Mouse (Mus musculus) right cerebral cortex, adult 18-20 months (tissue): ENCODE results near the gene Nr0b2.
A peak's percentile ranks its signal among the peaks of the same experiment; 100 is the strongest.

Source experiments
- DNase-seq: peaks from one replicate; pipeline ENCODE4 v3.0.0; 2022; ENCODE audit warnings: mixed read lengths

Nr0b2 gene

DNA sequence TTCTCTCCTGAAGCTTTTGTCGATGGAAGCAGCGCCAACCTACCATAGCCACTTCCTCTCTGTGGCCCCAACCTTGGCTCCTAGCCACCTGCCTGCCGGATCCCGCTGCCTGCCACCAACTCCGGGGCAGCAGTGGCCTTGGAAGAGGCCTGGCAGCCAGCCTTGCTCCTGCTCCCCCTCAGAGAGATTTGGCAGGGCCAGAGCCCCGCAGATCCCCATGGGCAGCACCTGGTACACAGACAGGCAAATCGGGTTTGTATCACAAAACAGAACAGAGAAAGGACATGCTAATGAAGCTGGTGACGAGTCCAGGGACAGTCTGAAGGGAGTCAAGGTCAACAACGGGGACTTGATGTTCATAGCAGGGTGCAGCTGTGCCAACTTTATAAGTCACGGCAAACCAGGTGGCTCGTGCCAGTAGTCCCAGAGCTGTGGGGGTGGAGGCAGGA lies 10.0 kb downstream of the Nr0b2 start:
- DNase-seq = no peak

DNA sequence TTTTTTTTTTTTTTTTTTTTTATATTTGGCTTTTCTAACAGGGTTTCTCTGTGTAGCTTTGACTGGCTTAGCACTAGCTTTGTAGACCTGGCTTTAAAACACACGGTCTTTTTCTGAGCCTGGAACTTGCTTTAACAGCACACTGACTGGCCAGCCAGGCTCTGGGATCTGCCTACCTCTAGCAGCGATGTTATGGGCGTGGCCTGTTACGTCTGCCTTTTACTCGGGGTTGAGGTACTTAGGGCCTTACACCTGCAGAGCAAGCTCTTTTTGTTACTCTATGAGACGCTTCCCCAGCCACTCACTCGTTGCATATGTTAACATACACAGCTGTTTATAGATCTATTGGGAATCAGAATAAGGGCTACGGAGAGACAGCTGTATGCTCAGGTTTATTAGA lies 14.1 kb downstream of the Nr0b2 start:
- no peak for DNase-seq

DNA sequence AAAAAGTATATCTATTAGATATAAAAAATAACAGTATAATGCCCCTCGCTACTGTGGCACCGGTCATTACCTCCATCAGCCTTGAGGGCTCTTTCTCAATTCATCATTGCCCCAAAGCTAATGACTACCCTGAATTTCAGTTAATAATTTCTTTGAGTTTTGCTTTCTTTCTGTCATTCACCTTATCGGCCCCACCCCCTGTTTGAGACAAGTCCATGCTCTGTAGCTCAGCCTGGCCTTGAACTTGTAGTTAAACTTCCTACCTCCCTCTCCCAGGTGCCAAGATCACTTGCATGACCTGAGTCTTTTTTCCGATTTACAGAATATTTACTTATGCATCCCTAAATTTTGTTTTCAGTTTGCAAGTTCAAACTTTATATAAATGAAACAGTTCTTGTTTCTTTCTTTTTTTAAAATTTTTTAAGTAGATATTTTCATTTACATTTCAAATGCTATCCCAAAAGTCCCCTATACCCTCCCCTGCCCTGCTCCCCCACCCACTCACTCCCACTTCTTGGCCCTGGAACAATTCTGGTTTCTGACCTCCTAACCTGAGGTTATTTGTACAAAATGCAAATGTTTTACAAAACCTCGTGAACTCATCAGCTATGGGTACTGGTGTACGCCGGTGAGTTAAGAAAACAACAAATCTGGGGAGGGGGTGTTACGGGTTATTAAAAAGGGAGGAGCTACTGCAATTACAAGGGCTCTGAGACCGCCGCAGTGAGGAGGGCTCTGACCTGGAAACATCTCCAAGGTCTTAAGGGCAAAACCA lies 16.3 kb downstream of the Nr0b2 start:
- no peak for DNase-seq

DNA sequence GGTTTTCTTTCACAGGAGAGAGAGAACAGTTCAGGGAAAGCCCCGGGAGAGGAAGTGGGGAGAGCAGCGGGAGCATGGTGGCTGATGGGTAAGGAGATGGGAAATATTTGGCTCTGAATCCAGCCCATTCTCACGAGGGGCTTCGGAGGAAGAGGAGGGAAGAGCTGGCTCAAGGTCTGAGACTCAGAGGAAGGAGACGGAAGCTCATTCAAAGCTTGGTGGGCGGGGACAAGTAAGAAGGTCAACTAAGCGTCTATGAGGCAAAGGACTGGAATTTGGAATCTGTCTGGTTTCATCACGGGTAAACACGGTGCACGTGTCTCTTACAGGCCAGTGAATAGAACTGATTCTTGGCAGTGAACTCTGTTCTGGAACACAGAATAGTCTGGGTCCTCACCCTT lies 16.9 kb downstream of the Nr0b2 start:
- DNase-seq = no peak

DNA sequence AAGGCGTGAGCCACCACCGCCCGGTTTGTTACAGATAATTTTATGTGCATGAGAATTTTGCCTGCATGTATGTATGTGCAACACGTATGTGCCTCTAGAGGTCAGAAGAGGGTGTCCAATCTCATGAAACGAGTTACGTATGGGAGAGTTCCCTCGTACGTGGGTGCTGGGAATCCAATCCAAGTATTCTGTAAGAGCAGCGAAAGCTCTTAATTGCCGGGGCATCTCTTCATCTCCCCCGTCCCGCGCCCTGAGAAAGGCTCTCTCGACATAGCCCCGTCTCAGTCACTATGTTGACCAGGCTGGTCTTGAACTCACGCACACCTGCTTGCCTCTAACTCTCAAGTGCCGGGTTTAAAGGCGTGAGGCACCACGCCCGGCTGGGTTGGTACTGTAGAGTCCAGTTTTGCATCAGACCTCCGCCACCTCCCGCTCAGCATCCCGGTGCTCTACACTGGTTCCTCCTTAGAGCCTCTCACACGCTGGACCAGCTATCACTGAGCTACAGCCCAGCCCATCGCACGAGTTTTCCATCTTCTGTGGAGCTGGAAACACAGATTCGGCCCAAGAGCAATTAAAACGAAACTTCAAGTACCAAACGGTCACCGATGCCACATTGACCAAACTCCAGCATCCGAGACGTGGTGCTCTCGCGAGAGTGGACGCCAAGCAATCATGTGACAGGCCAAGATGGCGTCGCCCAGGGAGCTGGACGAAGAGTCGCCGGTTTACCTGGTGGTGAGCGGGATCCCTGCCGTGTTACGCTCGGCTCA lies 21.1 kb downstream of the Nr0b2 start, which contains the start of gene Gpatch3:
TSS of gene Gpatch3 (plus strand) at position 676 of the 773 bp plus-strand sequence.
- peak; percentile 93 for DNase-seq

DNA sequence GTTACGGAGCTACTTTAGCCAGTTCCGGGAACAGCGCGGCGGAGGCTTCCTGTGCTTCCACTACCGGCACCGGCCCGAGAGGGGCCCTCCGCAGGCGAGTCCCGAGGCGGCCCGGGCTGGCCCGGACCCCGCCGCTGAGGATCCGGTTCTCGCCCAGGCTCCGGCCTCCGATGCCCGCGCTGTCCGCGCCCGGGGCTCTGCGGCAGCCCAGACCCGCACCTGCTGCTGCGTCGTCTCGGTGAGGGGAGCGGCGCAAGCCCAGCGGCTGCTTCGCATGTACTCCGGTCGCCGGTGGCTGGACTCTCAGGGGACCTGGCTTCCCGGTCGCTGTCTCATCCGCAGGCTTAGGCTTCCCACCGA lies 21.6 kb downstream of the Nr0b2 start:
- DNase-seq = no peak

DNA sequence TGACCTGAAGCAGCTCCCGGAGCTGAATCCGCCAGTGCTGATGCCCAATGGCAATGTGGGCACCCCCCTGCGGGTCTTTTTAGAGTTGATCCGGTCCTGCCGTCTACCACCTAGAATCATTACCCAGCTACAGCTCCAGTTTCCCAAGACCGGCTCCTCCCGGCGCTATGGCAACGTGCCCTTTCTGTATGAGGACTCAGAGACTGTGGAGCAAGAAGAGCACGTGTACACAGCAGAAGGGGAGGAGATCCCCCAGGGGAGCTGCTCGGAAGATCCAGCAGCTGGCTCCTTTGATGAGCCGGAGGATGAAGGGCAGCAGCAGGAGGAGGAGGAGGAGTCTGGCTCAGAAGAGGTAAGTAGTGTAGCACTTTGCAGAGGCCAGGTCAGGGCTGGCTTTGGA lies 24.8 kb downstream of the Nr0b2 start:
- DNase-seq = no peak

DNA sequence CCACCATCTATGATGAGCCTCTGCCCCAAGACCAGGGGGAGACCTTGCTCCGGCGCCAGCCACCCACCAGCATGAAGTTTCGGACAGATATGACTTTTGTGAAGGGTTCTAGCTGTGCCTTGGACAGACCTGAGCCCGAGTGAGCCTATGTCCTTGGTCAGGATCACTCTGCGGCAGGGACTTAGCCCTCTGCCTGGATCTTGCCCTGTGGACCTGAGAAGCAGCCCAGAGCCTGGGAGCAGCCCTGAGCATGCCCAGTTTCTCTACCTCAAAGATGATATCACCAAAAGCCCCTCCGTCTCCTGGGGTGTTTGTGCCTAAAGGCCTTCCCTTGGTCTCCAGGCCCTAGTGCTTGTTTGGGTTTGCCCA lies 30.5 kb downstream of the Nr0b2 start:
- DNase-seq = no peak

DNA sequence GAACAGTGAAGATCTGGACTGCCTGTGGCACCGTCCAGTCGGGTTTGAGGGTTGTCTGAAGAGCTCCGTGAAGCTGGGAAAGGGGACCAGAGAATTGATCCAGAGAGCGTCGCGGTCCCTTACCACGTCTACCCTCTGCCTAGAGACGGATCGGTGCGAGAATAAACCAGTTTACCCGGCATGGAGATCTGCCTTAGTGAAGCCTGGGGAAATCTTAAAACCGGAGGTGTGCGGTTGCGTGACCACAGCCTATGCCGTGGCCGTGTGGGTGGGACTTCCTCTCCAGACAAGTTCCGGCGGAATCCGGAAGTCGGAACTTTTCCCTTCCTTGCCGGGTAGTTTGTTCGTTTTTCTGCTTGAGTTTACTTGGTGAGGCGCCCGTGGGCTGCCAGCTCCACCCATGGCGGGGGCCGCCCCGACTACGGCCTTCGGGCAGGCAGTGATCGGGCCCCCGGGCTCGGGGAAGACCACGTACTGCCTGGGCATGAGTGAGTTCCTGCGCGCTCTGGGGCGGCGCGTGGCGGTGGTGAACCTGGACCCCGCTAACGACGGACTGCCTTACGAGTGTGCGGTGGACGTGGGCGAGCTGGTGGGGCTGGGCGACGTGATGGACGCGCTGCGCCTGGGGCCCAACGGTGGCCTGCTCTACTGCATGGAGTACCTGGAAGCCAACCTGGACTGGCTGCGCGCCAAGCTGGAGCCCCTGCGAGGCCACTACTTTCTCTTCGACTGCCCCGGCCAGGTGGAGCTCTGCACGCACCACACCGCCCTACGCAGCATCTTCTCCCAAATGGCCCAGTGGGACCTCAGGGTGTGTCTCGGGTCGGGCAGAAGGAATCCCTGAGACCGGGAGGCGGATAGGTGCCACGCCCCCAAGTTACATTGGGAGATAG lies 31.1 kb downstream of the Nr0b2 start, which contains the start of gene Gpn2:
TSS of gene Gpn2 (plus strand) at position 304 of the 893 bp plus-strand sequence.
- peak; percentile 90 for DNase-seq

DNA sequence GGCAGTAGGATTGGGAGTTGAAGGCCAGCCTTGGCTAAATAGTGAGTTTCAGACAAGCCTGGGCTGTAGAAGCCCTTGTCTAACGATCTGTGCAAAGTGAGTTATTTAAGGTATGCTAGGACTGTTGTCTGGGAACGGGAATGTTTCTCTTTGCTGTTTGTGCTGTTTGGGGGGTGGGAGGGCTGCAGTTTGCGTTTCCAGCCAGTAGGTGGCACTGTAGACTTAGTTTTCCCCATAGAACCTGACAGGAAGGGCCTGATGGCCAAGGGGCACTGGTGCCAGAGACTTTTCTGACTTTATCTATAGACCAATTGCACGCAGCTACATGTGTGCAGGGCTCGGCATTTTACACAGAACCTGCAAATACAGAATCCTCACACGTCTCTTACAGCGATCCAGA lies 39.4 kb downstream of the Nr0b2 start:
- peak; percentile 29 for DNase-seq

DNA sequence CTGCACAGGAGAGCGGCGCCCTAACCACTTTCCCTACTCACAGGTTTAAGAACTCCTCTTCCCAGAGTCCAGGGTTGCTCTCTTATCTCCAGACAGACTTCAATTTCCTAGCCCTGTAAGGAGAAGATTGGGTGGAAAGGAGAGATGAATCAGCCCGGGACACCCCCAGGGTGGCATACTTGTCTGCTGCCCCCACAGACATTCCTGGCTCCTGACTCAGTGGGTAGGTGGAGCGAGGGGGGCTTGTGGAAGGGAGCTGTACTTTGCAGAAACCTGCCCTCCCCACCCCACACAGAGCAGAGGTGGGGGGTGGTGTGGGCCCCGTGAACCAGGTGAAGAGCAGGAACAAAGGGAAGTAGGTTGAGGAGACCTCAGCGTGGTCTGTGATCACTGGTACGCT lies 42.4 kb downstream of the Nr0b2 start:
- peak; percentile 55 for DNase-seq

DNA sequence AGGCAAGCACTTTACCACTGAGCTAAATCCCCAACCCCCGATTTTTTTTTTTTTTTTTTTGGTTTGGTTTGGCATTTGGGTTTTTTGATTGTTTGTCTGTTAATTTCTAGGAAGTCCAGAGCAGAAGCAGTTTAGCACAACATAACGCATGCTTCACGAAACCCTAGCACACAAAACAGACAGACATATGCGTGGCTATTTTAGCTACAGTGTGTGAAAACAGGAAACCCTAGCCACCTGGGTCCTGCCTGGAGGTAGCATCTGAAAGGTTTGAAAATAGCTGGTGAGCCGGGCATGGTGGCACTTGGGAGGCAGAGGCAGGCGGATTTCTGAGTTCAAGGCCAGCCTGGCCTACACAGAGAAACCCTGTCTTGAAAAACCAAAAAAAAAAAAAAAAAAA lies 42.9 kb downstream of the Nr0b2 start:
- no peak for DNase-seq

DNA sequence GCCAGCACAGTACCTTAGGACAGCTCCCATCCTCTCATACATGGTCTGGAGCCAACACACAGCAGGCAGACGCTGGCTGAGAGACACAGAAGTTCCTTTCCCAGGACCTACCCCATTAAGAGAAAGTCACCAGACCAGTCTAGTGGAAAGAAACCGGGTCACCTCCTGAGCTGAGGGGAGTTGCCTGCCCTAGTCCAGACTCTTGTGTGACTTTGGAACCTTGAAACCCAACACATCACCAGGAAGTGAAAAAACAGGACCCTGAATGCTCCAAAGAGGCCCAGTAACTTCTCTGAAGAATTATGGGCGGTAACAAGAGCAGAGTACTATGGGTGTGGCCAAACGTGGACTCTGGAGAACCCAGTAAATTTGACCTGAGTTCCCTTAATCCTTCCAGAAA lies 45.4 kb downstream of the Nr0b2 start:
- no peak for DNase-seq

DNA sequence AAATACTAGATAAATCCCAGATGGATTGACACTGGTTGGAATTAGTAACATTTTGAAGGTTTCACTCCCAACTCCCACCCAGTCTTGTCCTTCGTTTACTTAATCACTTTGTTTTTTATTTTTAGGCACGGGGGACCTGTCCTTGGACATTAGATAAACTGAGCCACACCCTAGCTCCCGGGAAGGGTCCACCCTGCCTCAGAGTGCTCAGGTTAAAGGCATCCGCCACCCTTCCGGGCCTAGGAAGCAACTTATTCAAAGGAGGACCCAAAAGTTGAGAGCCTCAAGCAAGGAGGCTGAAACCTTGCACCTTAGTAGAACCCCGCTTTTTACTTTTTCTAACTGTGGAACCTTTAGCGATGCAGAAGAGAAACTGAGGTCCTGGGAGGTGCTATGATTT lies 45.9 kb downstream of the Nr0b2 start:
- no peak for DNase-seq

DNA sequence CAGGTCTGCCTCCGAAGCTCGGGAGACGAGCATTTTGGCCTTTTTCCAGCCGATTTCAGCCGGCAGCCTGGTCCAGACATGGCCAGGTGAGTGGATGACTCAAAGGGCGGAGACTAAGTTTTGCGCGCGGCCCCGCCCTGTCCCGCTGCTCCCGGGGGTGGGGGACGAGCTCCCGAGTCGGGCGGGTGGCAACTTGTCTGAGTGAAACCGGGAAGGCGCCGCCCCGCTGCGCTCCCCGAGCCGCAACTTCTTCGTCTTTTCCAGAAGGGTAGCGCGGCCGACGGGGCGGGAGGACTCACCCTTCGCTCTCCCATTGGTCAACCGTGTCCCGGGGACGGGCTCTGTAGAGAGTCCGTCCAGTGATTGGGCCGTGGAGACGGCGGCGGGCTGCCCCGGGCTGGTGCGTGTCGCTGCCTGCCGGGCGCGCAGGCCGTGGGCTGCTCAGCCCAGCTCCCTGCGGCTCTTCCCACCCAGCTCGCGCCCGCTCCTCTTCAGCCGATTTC lies 46.4 kb downstream of the Nr0b2 start:
- peak; percentile 86 for DNase-seq

DNA sequence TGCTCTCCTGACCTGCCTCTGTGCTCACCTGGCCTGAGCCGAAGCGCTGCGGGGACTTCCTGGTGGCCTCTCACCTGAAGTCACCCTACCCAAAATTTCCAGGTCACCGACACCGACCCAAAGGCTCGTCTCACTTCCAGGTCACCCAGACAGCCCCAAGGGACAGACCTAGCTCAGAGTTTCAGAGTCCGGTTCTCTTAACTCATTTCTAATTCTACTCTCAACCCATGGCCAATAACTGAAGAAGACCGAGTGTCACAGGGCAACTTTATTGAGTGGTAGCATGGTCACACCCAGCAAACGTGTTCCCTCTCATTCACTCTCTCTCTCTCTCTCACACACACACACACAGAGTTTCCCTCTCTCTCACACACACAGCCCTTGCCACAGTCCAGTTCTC lies 47.1 kb downstream of the Nr0b2 start:
- DNase-seq = no peak

DNA sequence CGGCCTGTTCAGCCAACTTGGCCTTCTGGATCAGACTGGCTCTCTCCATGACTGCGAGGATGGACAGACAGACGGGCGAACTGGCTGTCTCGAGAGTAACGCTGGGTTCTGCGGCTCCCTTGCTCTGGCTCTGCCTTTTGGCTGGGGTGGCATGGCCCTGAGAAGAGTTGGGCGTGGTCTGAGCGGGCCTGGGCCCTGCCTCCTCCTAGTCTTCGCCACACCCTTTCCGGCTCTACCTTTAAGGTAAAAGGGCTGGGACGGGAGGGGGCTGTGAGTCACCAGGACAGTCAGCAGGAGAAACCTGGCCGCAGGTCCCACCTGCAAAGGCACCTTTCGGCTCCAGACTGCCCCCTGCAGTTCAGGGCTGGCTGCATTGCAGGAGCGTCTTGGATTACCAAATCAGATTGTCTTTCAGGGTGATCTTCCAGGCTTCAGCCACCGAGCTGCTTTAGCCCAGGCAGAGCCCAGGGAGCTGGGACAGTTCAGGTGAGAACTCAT lies 48.6 kb downstream of the Nr0b2 start, which contains the start of gene Sfn:
TSS of gene Sfn (minus strand) at position 448 of the 498 bp plus-strand sequence.
- DNase-seq = no peak

DNA sequence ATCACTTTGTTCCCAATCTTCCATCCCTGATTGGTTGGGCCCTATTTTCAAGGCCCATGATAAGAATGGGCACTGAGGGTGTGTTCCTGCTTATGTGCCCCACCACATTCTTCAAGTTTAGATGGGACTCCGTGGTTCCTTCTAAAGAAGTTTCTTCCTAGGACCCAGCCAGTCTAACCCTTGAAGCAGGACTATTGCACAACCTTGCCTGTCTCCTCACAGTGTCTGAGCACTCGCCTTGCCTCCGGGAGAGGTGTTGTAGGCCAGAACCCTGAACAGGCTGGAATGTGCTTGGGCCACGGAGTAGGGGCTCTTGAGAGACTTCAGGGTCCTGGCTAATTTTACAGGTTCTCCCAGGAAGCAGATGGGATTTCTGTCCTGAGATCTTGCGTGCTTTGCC lies 49.9 kb downstream of the Nr0b2 start:
- no peak for DNase-seq

DNA sequence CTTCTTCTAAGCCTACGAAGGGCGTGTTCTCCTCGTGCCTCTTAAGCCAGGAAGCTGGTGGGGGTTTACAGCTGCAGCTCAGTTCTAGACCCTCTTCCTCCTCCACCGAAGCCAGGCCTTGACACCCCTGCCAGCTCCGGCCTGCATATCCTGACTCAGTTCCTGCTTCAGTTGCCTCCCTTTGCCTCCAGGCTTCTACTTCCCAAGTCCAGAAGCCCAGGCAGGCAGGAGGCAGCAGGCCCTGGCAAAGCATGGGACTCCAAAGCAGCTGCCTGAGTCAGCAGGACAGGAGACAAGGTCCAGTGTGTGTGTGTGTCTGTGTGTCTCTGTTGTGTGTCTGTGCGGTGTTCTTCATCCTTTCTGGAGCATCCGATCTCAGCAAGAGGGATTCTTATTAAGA lies 51.0 kb downstream of the Nr0b2 start:
- DNase-seq = no peak

DNA sequence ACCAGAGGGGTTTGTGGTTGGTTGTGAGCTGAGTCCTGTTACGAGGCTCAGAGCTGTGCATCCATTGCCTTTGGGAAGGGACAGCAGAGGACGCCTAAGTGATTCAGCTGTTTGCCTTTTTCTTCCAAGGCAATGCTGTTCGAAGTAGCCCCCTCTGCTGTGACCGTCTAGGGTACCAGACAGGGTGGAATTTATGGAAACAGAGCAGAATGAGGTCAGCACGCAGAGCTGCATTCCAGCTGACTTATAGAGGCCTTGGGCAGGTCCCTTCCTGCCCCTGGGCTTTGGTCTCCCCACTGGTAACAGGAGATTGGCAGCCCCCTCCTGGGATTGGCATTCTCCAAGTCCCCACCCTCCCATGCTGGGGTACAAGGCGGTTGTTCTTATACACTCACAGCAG lies 51.7 kb downstream of the Nr0b2 start:
- no peak for DNase-seq

DNA sequence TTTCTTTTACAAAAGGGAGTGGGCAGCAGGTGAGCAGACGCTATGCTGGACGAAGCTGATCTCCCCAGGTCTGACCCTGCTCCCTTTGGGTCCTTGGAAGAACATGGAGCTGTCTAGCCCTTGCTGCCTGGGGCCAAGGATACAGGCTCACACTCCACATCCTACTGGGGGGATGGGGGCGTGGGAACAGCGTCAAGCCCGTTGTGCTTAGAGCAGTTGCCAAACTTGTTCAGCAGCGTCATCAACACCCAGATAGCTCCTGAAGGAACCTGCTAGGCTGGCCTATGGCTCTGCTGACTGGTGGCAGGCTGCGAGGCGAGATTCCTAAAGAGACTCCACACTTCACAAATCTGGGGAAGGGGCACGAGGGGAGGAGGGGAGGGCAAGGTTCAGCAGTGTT lies 52.2 kb downstream of the Nr0b2 start:
- DNase-seq = no peak
